Mouse (Mus musculus) CH12.LX (cell line): Measurements from ENCODE around the gene Mms22l. TPM values are rescaled to one million over a fixed set of nuclear protein-coding genes. Genes with fewer than 3 reads are reported as not detected.
"Not testable (repeated sequence)": the region's sequence is repeated elsewhere in the genome, so short reads cannot be mapped to it uniquely, and the experiment has no call there.

Experiments
- DNase-seq: peaks from one replicate; pipeline ENCODE4 v3.0.0-alpha.2; 2013; ENCODE audit errors: extremely low read depth
- H3K27ac ChIP-seq: 2 replicates; pipeline ENCODE4 v1.5.1; 2012; ENCODE audit warnings: low read depth, mild to moderate bottlenecking, control low read depth, moderate library complexity; ENCODE audit not compliant: insufficient read depth
- H3K27me3 ChIP-seq: replicated peaks from 2 replicates; pipeline ENCODE3; 2012; ENCODE audit warnings: inconsistent platforms
- H3K36me3 ChIP-seq, 2 experiments: replicated peaks in 1 of 2; 2 replicates each; pipeline versions ENCODE3 to v1.6.1; 2012; ENCODE audit warnings: inconsistent platforms in 1 of 2, low read length in 1 of 2, mild to moderate bottlenecking in 1 of 2, mixed read lengths in 1 of 2, moderate library complexity in 1 of 2; ENCODE audit not compliant: control insufficient read depth in 1 of 2, insufficient read depth in 1 of 2
- H3K4me1 ChIP-seq, 2 experiments: 2 replicates each; pipeline ENCODE4 v1.6.1; 2012; ENCODE audit warnings: inconsistent platforms in 1 of 2, moderate library complexity in 1 of 2; ENCODE audit not compliant: insufficient read depth in 2 of 2, control insufficient read depth in 1 of 2
- H3K4me2 ChIP-seq: 2 replicates; pipeline ENCODE4 v1.6.1; 2012; ENCODE audit warnings: low read depth, mild to moderate bottlenecking, control low read depth; ENCODE audit not compliant: poor library complexity, insufficient read depth, severe bottlenecking
- H3K4me3 ChIP-seq, 3 experiments: fragments of 150-350 bp in 1 of 3; sonication (generic) in 1 of 3; replicated peaks in 1 of 3; 2 replicates each; pipeline versions ENCODE3 to v1.5.1; 2011 to 2012; ENCODE audit warnings: low read depth in 2 of 3, low read length in 2 of 3, mild to moderate bottlenecking in 2 of 3, moderate library complexity in 2 of 3, control low read depth in 1 of 3, improper control_type of control experiment in 1 of 3, inconsistent platforms in 1 of 3, mixed read lengths in 1 of 3; ENCODE audit not compliant: poor library complexity in 1 of 3
- H3K79me2 ChIP-seq: replicated peaks from 2 replicates; pipeline ENCODE4 v1.6.1; 2012; ENCODE audit warnings: mild to moderate bottlenecking, moderate library complexity; ENCODE audit not compliant: control insufficient read depth, poor library complexity, insufficient read depth, severe bottlenecking; ENCODE audit errors: extremely low read depth
- H3K9ac ChIP-seq: 2 replicates; pipeline ENCODE4 v1.6.1; 2012; ENCODE audit warnings: low read depth, mild to moderate bottlenecking, control low read depth, moderate library complexity; ENCODE audit not compliant: insufficient read depth
- H3K9me3 ChIP-seq: replicated peaks from 2 replicates; pipeline ENCODE3; 2012; ENCODE audit warnings: low read length, inconsistent platforms, mixed read lengths
- BHLHE40 ChIP-seq: IDR thresholded peaks from 2 replicates; pipeline ENCODE4 v1.6.1; 2011; ENCODE audit warnings: mild to moderate bottlenecking, low read depth, low read length, improper control_type of control experiment
- CHD2 ChIP-seq: IDR thresholded peaks from 2 replicates; pipeline ENCODE4 v1.6.1; 2011; ENCODE audit warnings: low read length, improper control_type of control experiment
- CTCF ChIP-seq, 2 experiments: IDR thresholded peaks in 1 of 2; conservative IDR thresholded peaks in 1 of 2; 2 replicates each; pipeline ENCODE4 v1.5.1; 2011 to 2012; ENCODE audit warnings: low read depth in 2 of 2, low read length in 2 of 2, improper control_type of control experiment in 1 of 2, inconsistent platforms in 1 of 2, mild to moderate bottlenecking in 1 of 2, moderate library complexity in 1 of 2
- E2F4 ChIP-seq: IDR thresholded peaks from 2 replicates; pipeline ENCODE4 v1.6.1; 2011; ENCODE audit warnings: low read depth, low read length, improper control_type of control experiment; ENCODE audit not compliant: insufficient replicate concordance
- GABPA ChIP-seq: IDR thresholded peaks from 2 replicates; pipeline ENCODE4 v1.6.1; 2012; ENCODE audit warnings: low read depth, low read length, improper control_type of control experiment, inconsistent platforms; ENCODE audit not compliant: insufficient replicate concordance
- HCFC1 ChIP-seq: IDR thresholded peaks from 2 replicates; pipeline ENCODE4 v1.6.1; 2012; ENCODE audit warnings: low read depth, mild to moderate bottlenecking, inconsistent platforms, low read length, improper control_type of control experiment
- KAT2A ChIP-seq: IDR thresholded peaks from 2 replicates; pipeline ENCODE4 v1.6.1; 2012; ENCODE audit warnings: low read length, improper control_type of control experiment, inconsistent platforms; ENCODE audit not compliant: insufficient replicate concordance
- MAFK ChIP-seq: IDR thresholded peaks from 2 replicates; pipeline ENCODE4 v1.6.1; 2011; ENCODE audit warnings: low read length, improper control_type of control experiment; ENCODE audit not compliant: insufficient replicate concordance
- MXI1 ChIP-seq: IDR thresholded peaks from 2 replicates; pipeline ENCODE4 v1.6.1; 2011; ENCODE audit warnings: mild to moderate bottlenecking, low read depth, low read length, improper control_type of control experiment
- MYC ChIP-seq: IDR thresholded peaks from 2 replicates; pipeline ENCODE4 v1.6.1; 2011; ENCODE audit warnings: low read depth, mild to moderate bottlenecking, improper control_type of control experiment, low read length
- NELFE ChIP-seq: IDR thresholded peaks from 2 replicates; pipeline ENCODE4 v1.6.1; 2011; ENCODE audit warnings: low read depth, low read length, improper control_type of control experiment
- NRF1 ChIP-seq: IDR thresholded peaks from 2 replicates; pipeline ENCODE4 v1.6.1; 2014; ENCODE audit warnings: low read depth, mild to moderate bottlenecking, inconsistent platforms, low read length, improper control_type of control experiment, moderate library complexity
- RCOR1 ChIP-seq: conservative IDR thresholded peaks from 2 replicates; pipeline ENCODE4 v1.6.1; 2012; ENCODE audit warnings: low read depth, mild to moderate bottlenecking, inconsistent platforms, low read length, improper control_type of control experiment
- SIN3A ChIP-seq: IDR thresholded peaks from 2 replicates; pipeline ENCODE4 v1.6.1; 2012; ENCODE audit warnings: low read length, improper control_type of control experiment, inconsistent platforms
- TBP ChIP-seq: conservative IDR thresholded peaks from 2 replicates; pipeline ENCODE4 v1.6.1; 2011; ENCODE audit warnings: low read depth, low read length, improper control_type of control experiment
- TCF12 ChIP-seq: IDR thresholded peaks from 2 replicates; pipeline ENCODE4 v1.6.1; 2014; ENCODE audit warnings: low read depth, mild to moderate bottlenecking, inconsistent platforms, low read length, improper control_type of control experiment
- UBTF ChIP-seq: IDR thresholded peaks from 2 replicates; pipeline ENCODE4 v1.6.1; 2012; ENCODE audit warnings: low read depth, mild to moderate bottlenecking, inconsistent platforms, low read length, improper control_type of control experiment, moderate library complexity
- USF2 ChIP-seq: conservative IDR thresholded peaks from 2 replicates; pipeline ENCODE4 v1.6.1; 2011; ENCODE audit warnings: low read depth, low read length, improper control_type of control experiment
- ZC3H11A ChIP-seq: IDR thresholded peaks from 2 replicates; pipeline ENCODE4 v1.6.1; 2012; ENCODE audit warnings: low read depth, mild to moderate bottlenecking, inconsistent platforms, low read length, improper control_type of control experiment
- ZMIZ1 ChIP-seq: IDR thresholded peaks from 2 replicates; pipeline ENCODE4 v1.6.1; 2012; ENCODE audit warnings: low read depth, mild to moderate bottlenecking, inconsistent platforms, low read length, improper control_type of control experiment
- ZNF384 ChIP-seq: IDR thresholded peaks from 2 replicates; pipeline ENCODE4 v1.6.1; 2012; ENCODE audit warnings: low read depth, low read length, improper control_type of control experiment, inconsistent platforms
- dilution Hi-C: fragments of 300-500 bp; cut with MboI; formaldehyde crosslinking; loops from 2 replicates; pipeline ENCODE4 v1.14.3; 2020; ENCODE audit warnings: low sequenced_read_pairs; ENCODE audit not compliant: extremely low pct_unique_long_range_greater_than_20kb, extremely low pct_ligation_motif_present
- in situ Hi-C: fragments of 300-500 bp; cut with MboI; formaldehyde crosslinking; loops from 3 replicates; pipeline ENCODE4 v1.14.3; 2019; ENCODE audit warnings: low sequenced_read_pairs, low pct_ligation_motif_present, low pct_unique_long_range_greater_than_20kb, mixed read lengths
- polyA plus RNA-seq: library from polyadenylated mRNA; unstranded; fragments of >175 nt; gene quantifications from 2 replicates; pipeline ENCODE4 v1.2.1, GENCODE M21; 2012; ENCODE audit warnings: low read depth; ENCODE audit not compliant: insufficient read length
- total RNA-seq, 2 experiments: library from RNA; depleted of rRNA; stranded (reverse); fragments of 300-350 nt in 1 of 2; fragments of >200 nt in 1 of 2; gene quantifications; 2 replicates each; pipeline ENCODE4 v1.2.3; 2012 to 2014

Mms22l gene
- total and polyA plus RNA-seq, 3 experiments: 39.3 to 77.6 (median 43.4) TPM

- peaks cover 4 to 19% of the 10 kb centered on the region in 2 experiments; a peak in 3 of 4 replicates for H3K4me1 ChIP-seq
- H3K27ac ChIP-seq: no peak overlapping the region
- no peak for DNase-seq
- dilution Hi-C loops: no loop called here
- no peak for TF ChIP-seq GABPA
- no peak for TF ChIP-seq BHLHE40
- no peak for TF ChIP-seq NELFE
- TF ChIP-seq TCF12: no peak
- TF ChIP-seq MXI1: no peak
- no peak for TF ChIP-seq UBTF
- TF ChIP-seq MYC: no peak
- TF ChIP-seq CTCF (conservative IDR thresholded peaks at IDR 0.05 in 1 of 2, IDR thresholded peaks at IDR 0.05 in 1 of 2; ENCODE audit: low read depth in 2 of 2, low read length in 2 of 2): no peak
- TF ChIP-seq HCFC1: no peak
- TF ChIP-seq ZNF384: no peak
- TF ChIP-seq NRF1: no peak
- TF ChIP-seq RCOR1: no peak
- no peak for TF ChIP-seq ZMIZ1
- TF ChIP-seq ZC3H11A: no peak
- no peak for TF ChIP-seq USF2
- H3K79me2 ChIP-seq: no peaks in the 10 kb centered on the region
- H3K4me2 ChIP-seq: no peak overlapping the region
- no peaks in the 10 kb centered on the region for H3K9me3 ChIP-seq
- no peaks in the 10 kb centered on the region for H3K36me3 ChIP-seq
- no peak overlapping the region for H3K9ac ChIP-seq
- no peak overlapping the region for H3K4me3 ChIP-seq
- in situ Hi-C loops: no loop called here
- H3K27me3 ChIP-seq: no peaks in the 10 kb centered on the region
These were observed 135.1 kb downstream of the Mms22l start for GRCm38 (mm10) chr4:24631177-24631911.

- no peak for DNase-seq
- Histone ChIP-seq H3K36me3 (no peaks in the 10 kb centered on the region), H3K4me1 (no peaks in the 10 kb centered on the region), H3K9ac (no peak overlapping the region), H3K79me2 (no peaks in the 10 kb centered on the region), H3K27ac (no peak overlapping the region), H3K4me2 (no peak overlapping the region), H3K4me3 (no peak overlapping the region), H3K27me3 (no peaks in the 10 kb centered on the region), H3K9me3 (no peaks in the 10 kb centered on the region)
- TF ChIP-seq HCFC1 (no peak), BHLHE40 (no peak), KAT2A (no peak), MAFK (no peak), GABPA (no peak), TBP (no peak), NRF1 (no peak), E2F4 (no peak), MYC (no peak), SIN3A (no peak), CHD2 (no peak)
- in situ Hi-C loops (no loop called here), dilution Hi-C loops (no loop called here)
These were observed 146.1 kb downstream of the Mms22l start for GRCm38 (mm10) chr4:24642306-24642705.

GRCm38 (mm10) chr4:24644735-24645134, 148.5 kb downstream of the Mms22l start:
- dilution Hi-C loops, in situ Hi-C loops, H3K36me3 ChIP-seq, H3K4me1 ChIP-seq, H3K79me2 ChIP-seq, H3K4me2 ChIP-seq, H3K27me3 ChIP-seq, H3K9me3 ChIP-seq, H3K27ac ChIP-seq, H3K4me3 ChIP-seq, DNase-seq, H3K9ac ChIP-seq: not testable (repeated sequence)
